Mouse (Mus musculus) granulocyte monocyte progenitor cell, adult 5-6 weeks (primary cell): ENCODE data around the gene Gid8. TPM values are rescaled to one million over a fixed set of nuclear protein-coding genes. Genes with fewer than 3 reads are reported as not detected.

Experiments used
- ATAC-seq: replicated peaks from 2 replicates; pipeline ENCODE4 v1.8.0; 2016; ENCODE audit warnings: mild to moderate bottlenecking, moderate TSS enrichment, inconsistent platforms; ENCODE audit not compliant: poor library complexity, severe bottlenecking
- total RNA-seq, 2 experiments: library from RNA; stranded (forward) in 1 of 2; stranded (reverse) in 1 of 2; fragments of 200-712, 200-1000 nt in 1 of 2; fragments of >200 nt in 1 of 2; fragmentation: Nextera tagmentation in 1 of 2; gene quantifications; 2 replicates each; pipeline ENCODE4 v1.2.3; 2014 to 2017

Gid8 gene
- total RNA-seq (2014; fragmentation: Nextera tagmentation) (50.9 and 61.5 TPM in 2 replicates), total RNA-seq (2017) (58.6 and 64.3 TPM in 2 replicates)

GRCm38 (mm10) chr2:180709923-180710272, at the start of gene Gid8, which contains the start of gene Dido1:
TSS of gene Gid8 (plus strand) at chr2:180710117.
TSS of gene Dido1 (minus strand) at chr2:180709999.
- peak; percentile 89 for ATAC-seq

DNA sequence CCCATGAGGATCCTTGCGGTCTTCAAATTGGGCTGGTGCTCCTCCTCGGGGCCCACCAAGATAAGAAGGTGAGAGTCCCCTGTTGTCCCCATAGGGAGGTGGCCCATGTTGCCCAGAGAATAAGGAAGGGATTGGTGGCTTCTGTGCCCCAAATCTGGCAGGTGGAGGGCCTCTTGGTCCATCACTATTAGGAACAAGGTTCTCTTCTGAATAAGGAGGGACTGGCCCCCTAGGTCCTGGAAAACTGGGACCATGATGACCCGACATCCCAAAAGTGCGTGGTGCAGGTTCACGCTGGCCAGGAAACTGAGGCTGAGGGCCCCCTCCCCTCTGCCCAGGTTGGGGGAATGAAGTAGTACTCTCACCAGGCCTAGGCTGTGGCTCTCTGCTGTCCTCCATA, 49.4 kb upstream of the Gid8 start:
- ATAC-seq = no peak

- ATAC-seq = no peak
These were observed 47.9 kb upstream of the Gid8 start for GRCm38 (mm10) chr2:180662008-180662407.

DNA sequence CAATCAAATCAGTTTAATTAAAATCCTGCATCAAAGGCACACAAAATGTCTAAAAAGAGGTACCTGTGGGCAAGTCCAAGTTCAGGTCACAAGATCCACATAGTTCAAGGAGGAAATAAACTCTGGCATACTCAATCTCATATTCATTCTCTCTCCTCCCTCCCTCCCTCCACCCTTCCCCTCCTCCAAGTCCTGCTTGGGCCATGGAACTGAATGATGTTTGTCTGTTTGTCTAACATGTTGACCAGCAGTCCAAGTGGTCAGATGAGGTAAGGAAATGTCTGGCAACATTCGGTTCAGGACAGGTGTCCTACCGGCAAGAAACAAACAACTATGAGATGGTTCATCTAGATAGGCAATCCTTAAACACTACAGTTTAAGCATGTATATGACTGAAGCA, 33.2 kb upstream of the Gid8 start:
- no peak for ATAC-seq

- ATAC-seq = peak; percentile 95
These were observed 31.2 kb upstream of the Gid8 start for GRCm38 (mm10) chr2:180678609-180679140.

- no peak for ATAC-seq
These were observed 28.7 kb upstream of the Gid8 start for GRCm38 (mm10) chr2:180681225-180681624.

DNA sequence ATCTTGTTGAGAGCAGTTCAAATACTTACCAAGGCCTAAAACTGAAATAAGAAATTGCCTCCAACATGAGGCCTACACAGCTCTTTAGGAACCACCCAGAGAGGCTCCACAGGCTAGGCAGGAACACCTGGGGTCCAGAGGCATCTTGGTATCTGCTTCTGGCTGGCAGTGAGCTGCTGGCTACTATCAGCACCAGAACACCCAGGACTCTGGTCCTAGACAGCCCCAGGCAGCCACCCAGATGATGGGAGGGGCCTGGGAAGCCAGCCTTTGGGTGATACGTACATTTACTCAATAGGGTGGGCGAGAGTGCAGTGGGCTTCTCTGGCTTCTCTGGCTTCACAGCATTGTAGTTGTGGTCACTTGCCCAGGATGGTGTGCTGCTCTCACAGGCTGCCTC, 26.4 kb upstream of the Gid8 start:
- no peak for ATAC-seq

DNA sequence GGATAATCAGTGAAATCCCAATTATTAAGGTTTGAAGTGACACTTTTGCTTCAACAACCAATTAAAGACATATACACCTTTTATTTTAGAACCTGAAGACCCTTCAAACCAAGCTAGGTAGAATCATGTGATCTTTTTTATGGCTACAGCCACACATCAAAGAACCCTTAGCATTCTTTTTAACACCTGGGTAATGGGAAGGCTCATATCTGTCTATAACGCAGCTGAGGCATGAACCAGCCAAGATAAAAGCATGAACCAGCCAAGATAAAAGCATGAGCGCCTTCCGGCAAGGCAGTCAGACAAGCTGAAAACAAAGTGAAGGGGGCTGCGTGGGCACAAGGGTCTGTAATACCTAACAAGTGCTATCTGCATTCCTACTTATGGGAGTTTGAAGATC, 25.9 kb upstream of the Gid8 start:
- no peak for ATAC-seq

DNA sequence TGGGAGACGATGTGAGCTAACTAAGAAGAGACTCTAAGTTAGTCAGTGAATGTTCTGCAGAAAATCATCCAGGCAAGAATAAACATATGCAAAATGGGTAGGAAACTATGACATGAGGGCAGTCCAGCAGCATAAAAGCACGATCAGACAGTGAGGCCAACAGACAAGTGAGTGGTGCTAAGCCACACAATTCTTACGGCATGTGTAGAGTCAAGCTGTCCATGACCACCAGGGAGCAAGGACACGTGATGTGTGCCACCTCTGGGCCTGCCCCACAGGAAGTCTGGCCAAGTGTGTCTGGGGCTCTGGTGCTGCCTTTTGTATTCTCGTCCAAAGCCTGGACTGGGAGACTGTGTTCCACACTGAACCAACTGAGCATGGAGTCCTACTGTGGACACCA, 20.1 kb upstream of the Gid8 start:
- peak; percentile 33; the same call in 1 of the 2 replicates for ATAC-seq

DNA sequence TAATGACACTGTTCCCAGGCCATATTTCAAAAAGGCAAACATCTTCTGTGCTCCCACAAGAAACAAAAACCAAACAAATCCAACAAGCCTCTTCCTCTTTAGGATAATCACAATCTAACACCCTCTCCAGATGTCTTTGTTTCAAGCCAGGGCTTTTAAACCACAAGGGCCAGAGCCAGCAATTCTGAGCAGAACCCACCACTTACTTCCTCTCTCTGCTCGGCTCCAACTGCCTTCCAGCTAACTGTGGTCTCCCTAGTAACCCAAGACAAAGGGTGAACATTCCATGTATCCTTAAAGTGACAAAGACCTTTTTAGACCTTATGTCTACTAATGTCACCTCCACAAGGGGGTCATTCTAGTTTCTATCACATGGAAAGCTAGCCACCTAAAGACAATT, 17.3 kb upstream of the Gid8 start:
- peak; percentile 82 for ATAC-seq

- ATAC-seq = peak; percentile 78
These were observed 14.7 kb upstream of the Gid8 start for GRCm38 (mm10) chr2:180695176-180695575.

GRCm38 (mm10) chr2:180700457-180700856, 9.5 kb upstream of the Gid8 start:
- ATAC-seq = no peak

DNA sequence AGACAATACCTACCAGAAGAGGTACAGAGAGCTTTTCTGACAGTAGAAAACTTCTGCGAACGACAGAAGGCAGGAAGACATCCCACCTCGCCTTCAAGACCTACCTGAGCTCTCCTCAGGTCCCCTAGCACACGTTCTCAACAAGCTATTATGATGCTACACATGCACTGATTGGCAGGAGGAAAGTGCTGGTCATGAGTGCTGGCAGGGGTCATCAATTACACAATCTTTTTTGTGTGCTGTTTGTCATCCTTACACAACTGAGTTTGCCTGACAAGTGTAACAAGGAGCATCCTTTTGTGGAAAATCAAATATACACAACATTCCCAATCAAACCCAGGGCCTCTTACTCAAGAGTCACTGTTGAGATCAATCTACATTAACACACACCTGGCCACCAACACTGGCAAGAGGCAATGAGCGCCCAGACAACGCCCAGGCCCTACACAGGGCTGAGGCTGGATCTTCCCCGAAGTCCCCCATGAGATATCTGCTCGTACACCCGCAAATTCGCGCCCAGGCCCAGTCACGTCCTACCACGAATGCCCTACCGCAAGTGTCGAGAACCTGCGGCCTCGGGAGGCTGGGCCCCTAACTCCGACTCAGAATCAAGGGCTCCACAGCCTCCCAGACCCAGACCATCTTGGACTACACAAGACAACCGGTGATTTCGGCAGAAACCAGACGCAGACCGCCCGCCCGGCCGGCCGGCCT, 8.7 kb upstream of the Gid8 start:
- peak; percentile 24 for ATAC-seq

- ATAC-seq = peak; percentile 63
These were observed 7.9 kb upstream of the Gid8 start for GRCm38 (mm10) chr2:180701767-180702621.

DNA sequence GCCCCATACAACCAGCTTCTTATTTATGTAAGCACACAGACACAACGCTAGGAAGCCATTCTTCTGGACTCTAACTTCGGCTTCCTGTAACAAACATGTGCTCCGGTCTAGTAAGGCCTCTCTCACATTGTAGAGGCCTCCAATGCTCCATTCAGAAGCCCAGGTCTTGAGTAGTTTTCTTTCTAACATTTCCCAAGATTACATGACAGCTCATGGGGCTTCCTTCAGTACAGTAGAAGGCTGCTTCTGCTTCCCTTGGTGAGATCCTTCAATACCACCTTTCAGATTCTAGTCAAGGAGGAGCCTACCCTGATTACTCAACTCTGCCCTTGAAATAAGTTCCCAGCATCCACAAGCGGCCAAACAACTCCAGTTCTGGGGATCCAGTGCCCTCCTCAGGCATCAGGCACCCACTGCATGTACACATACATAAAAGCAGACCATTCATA, 7.2 kb upstream of the Gid8 start:
- peak; percentile 36 for ATAC-seq

DNA sequence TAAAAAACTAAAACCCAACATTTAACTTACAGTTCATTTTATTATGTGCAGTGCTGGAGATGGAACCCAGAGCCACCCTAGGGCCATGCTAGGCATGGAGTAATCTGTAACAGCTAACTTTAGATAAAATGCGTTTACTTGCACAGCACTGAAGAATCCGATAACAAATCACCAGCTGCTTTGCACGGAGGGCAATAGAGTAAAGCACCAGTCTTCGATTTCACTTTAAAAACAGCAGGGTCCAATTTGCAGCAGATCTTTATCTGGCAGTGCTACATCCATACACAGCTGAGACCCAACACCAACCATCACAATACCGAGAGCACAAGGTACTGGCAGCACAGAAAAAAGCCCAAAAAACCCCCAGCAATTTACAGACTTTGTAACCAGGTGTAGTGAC, 6.7 kb upstream of the Gid8 start:
- ATAC-seq = no peak

DNA sequence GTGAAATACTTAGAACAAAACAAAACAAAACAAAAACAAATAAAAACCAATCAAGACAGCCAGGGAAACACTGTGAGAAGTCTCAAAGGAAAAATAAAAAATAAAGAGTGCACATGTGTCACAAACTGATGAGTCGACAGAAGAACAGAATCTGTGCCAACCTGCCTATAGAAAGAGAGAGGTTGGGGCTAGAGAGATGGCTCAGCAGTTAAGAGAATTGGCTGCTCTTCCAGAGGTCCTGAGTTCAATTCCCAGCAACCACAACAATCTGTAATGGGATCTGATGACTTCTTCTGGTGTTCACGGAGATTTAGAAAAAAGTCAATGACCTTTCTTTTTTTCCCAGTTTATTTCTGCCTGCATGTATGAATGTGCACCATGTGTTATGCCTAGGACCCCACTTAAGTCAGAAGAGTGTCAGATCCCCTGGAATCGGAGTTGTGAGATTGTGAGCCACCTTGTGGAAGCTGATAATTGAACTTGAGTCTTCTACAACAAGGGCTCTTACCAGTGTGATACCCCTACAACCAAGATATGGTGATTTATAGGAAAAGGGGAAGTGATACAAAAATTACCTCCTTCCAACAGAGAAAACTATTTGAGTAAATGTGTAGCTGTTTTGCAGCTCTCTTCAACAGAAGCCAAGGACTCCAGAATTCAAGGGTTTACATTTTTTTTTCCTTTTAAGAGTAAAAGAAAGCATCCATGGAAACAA, 6.1 kb upstream of the Gid8 start:
- ATAC-seq = 0 out of 2 replicates have a peak, but pooled peaks have one; percentile 11

DNA sequence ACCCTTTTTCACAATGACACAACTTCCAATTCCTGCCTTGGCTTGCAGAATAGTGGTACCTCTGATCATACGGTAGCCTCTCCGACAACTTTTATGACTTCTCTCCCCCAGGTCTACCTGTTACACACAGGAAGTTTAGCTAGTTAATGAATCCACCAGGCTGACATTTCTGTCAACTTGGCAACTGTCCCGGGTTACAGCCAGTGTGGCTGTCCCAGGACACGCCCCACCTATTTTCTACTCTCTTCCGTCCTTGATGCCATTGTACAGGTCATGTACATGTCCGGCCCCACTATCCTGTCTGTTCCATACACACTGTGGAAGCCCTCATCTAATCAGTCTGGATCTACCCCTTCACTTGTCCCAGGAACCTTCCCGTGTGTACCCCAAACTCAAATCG, 5.3 kb upstream of the Gid8 start:
- ATAC-seq = no peak

DNA sequence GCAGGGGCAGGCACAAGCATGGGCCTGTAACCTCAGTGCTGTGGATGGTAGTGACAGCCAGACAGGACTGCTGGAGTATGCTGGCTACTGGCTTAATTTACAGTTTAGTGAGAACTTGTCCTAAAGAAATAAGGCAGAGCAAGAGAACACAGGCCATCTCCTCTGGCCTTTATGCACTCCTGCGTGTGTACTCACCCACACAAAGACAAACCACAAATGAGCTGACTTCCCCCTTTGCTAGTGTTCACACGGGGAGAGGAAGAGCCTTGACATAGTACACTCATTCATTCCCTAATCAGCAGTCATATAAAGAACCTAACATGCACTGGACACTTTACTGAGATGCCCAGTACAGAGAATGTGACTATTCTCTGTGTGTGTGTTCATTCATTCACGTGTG, 4.9 kb upstream of the Gid8 start:
- peak; percentile 32 for ATAC-seq

DNA sequence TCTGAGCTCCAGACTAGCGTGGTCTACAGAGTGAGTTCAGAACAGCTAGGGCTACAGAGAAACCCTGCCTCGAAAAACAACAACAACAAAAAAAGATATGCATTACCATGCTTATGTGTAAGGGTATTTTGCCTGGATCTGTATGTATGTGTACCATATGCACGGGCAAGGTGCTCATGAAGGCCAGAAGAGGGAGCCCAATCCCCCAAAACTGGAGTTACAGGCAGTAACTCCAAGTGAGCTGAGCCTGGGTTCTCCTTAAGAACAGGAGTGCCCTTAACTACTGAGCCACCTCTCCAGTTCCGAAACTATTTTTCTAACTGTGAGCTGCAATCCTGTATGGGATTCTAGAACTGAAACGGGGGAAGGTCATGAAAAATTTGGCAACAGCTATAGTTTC, 3.9 kb upstream of the Gid8 start:
- no peak for ATAC-seq
